Mouse (Mus musculus) liver, postnatal 0 days (tissue): Measurements from ENCODE around the gene Dhrs2. TPM values are rescaled to one million over a fixed set of nuclear protein-coding genes. Genes with fewer than 3 reads are reported as not detected.

Experiments
- ATAC-seq: fragments of 200-750 bp; cut with Nextera tagmentation; 2 replicates; pipeline ENCODE4 v1.8.0; 2017; ENCODE audit warnings: mild to moderate bottlenecking, moderate library complexity
- DNase-seq: peaks from one replicate; pipeline ENCODE4 v3.0.0-alpha.2; 2016
- H3K27ac ChIP-seq: fragments of 300-500 bp; sonication (generic); 2 replicates; pipeline ENCODE4 v1.5.1; 2014; ENCODE audit warnings: antibody characterized with exemption, moderate library complexity, mild to moderate bottlenecking, low read depth
- H3K27me3 ChIP-seq: fragments of 300-500 bp; sonication (generic); 2 replicates; pipeline ENCODE4 v1.6.1; 2014; ENCODE audit warnings: low read length, control low read depth, mixed read lengths; ENCODE audit not compliant: insufficient read depth
- H3K36me3 ChIP-seq: fragments of 300-500 bp; sonication (generic); replicated peaks from 2 replicates; pipeline ENCODE4 v1.6.1; 2014; ENCODE audit warnings: mild to moderate bottlenecking, control low read depth, low read length, moderate library complexity, mixed read lengths; ENCODE audit not compliant: insufficient read depth
- H3K4me1 ChIP-seq: fragments of 300-500 bp; sonication (generic); 2 replicates; pipeline ENCODE4 v1.6.1; 2014; ENCODE audit warnings: antibody characterized with exemption, mild to moderate bottlenecking, control low read depth; ENCODE audit not compliant: insufficient read depth
- H3K4me2 ChIP-seq: fragments of 300-500 bp; sonication (generic); 2 replicates; pipeline ENCODE4 v1.6.1; 2014; ENCODE audit warnings: low read depth, mild to moderate bottlenecking, low read length, moderate library complexity, mixed read lengths
- H3K4me3 ChIP-seq: fragments of 300-500 bp; sonication (generic); 2 replicates; pipeline ENCODE4 v1.5.1; 2014; ENCODE audit warnings: low read depth, low read length
- H3K9ac ChIP-seq: fragments of 300-500 bp; sonication (generic); replicated peaks from 2 replicates; pipeline ENCODE4 v1.6.1; 2014; ENCODE audit warnings: mild to moderate bottlenecking, moderate library complexity
- H3K9me3 ChIP-seq: fragments of 300-500 bp; sonication (generic); 2 replicates; pipeline ENCODE4 v1.6.1; 2016; ENCODE audit warnings: mild to moderate bottlenecking, control low read depth, low read length, mixed read lengths
- CTCF ChIP-seq: sonication (generic); IDR thresholded peaks from 2 replicates; pipeline ENCODE4 v1.5.1; 2016; ENCODE audit warnings: antibody characterized with exemption, low read depth
- EP300 ChIP-seq: IDR thresholded peaks from 2 replicates; pipeline ENCODE4 v1.6.1; 2016; ENCODE audit warnings: antibody characterized with exemption, low read depth, mild to moderate bottlenecking
- WGBS: fragments of 180-500 bp; shearing (Covaris S2); extraction: QIAGEN DNeasy Blood & Tissue Kit; methylation state at CpG from one replicate; pipeline ENCODE4 v1.1.7; 2014; ENCODE audit not compliant: insufficient replicate concordance; 5-methylcytosine and 5-hydroxymethylcytosine counted together
- polyA plus RNA-seq: library from polyadenylated mRNA; unstranded; fragments of >200 nt; fragmentation: Nextera tagmentation; extraction: Ambion mirVana; gene quantifications from 2 replicates; pipeline ENCODE4 v1.2.1, GENCODE M21; 2015

The Dhrs2 gene
- polyA plus RNA-seq, 1 experiment from 2014 or later, result not detected

DNA sequence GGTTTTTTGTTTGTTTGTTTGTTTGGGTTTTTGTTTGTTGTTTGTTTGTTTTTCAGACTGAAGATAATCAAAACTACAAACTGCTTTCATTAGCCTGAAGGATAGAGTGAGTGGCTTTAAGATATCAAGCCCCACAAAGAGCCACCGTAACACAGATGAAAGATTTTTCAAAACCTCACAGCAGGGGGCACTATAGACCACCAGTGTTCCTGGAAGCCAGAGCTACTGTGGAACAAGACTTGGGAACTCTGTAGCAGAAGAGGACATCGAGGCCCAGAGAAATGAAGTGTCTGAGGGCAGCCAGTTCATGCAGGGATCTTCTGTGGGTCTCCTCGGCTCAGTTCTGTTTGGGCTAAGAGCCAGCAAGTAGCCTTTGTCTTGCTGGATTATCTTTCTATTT lies 49.4 kb downstream of the Dhrs2 start:
- H3K9ac ChIP-seq, result no peak overlapping the region
- H3K27me3 ChIP-seq, result no peaks in the 10 kb centered on the region
- no peak overlapping the region for H3K4me2 ChIP-seq
- H3K36me3 ChIP-seq, result no peaks in the 10 kb centered on the region
- peak; percentile 64 for TF ChIP-seq CTCF
- TF ChIP-seq EP300, result no peak
- no peak for ATAC-seq
- DNase-seq, result peak; percentile 47
- 21% methylated on average over 3 of the region's 3 CpGs for whole genome bisulfite sequencing
- no peak overlapping the region for H3K27ac ChIP-seq
- no peak overlapping the region for H3K4me3 ChIP-seq
- no peaks in the 10 kb centered on the region for H3K9me3 ChIP-seq
- H3K4me1 ChIP-seq, result no peaks in the 10 kb centered on the region

DNA sequence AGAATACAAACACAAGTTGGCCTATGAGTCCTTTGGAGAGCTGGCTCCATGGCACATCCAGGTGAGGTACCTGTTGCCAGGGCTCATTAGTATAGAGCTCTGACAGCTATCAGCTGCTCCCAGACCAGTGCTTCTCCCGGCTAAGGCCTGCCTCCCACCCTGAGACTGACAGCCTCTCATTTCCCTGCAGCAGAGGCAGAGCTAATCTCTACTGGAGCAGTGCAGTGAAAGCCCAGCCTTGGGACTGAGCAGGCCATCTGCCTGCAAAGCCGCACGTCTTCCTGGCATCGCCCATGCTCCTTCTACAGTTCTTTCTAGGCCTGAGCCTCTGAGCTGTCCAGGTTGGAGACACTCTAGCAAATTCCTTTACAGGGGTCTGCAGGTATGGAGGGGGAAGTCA lies 51.2 kb downstream of the Dhrs2 start:
- TF ChIP-seq CTCF, result no peak
- TF ChIP-seq EP300, result no peak
- no peak overlapping the region for H3K9ac ChIP-seq
- H3K27ac ChIP-seq, result no peak overlapping the region
- H3K9me3 ChIP-seq, result no peaks in the 10 kb centered on the region
- H3K4me1 ChIP-seq, result no peaks in the 10 kb centered on the region
- no peak for ATAC-seq
- DNase-seq, result no peak
- WGBS, result 44% methylated on average over 4 of the region's 4 CpGs
- H3K4me2 ChIP-seq, result no peak overlapping the region
- no peaks in the 10 kb centered on the region for H3K27me3 ChIP-seq
- no peaks in the 10 kb centered on the region for H3K36me3 ChIP-seq
- H3K4me3 ChIP-seq, result no peak overlapping the region

DNA sequence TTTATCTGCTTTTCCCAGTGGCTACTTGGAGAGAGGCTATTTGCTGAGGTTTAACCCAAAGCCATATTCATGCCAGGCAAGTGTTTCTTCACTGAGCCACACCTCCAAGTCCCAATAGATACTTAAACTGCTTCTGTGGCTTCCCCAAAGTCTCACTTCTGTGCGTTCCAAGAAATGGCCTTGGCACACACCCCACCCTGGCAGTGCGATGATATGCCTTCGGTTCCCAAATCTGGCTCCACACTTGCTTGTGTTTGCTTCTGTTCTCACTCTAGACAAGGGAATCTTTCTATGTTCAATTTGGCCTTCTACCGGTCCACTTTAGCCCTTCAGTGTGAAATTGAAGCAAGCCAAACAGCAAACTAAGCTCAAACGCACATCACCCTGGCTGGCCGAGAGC lies 53.0 kb downstream of the Dhrs2 start:
- no peaks in the 10 kb centered on the region for H3K27me3 ChIP-seq
- DNase-seq (no peak), ATAC-seq (no peak)
- 68% methylated on average over 6 of the region's 6 CpGs for WGBS
- TF ChIP-seq EP300 (no peak), CTCF (no peak)
- H3K27ac ChIP-seq, result no peak overlapping the region
- no peaks in the 10 kb centered on the region for H3K4me1 ChIP-seq
- no peak overlapping the region for H3K9ac ChIP-seq
- no peak overlapping the region for H3K4me3 ChIP-seq
- no peak overlapping the region for H3K4me2 ChIP-seq
- no peaks in the 10 kb centered on the region for H3K36me3 ChIP-seq
- no peaks in the 10 kb centered on the region for H3K9me3 ChIP-seq

- no peaks in the 10 kb centered on the region for H3K27me3 ChIP-seq
- H3K36me3 ChIP-seq, result no peaks in the 10 kb centered on the region
- no peak for TF ChIP-seq CTCF
- no peak overlapping the region for H3K9ac ChIP-seq
- ATAC-seq (no peak), DNase-seq (no peak)
- WGBS, result 70% methylated on average over 7 of the region's 7 CpGs
- H3K9me3 ChIP-seq, result no peaks in the 10 kb centered on the region
- H3K4me1 ChIP-seq, result no peaks in the 10 kb centered on the region
- H3K27ac ChIP-seq, result no peak overlapping the region
- no peak overlapping the region for H3K4me2 ChIP-seq
- H3K4me3 ChIP-seq, result no peak overlapping the region
Measured at GRCm38 (mm10) chr14:55279322-55280069, 57.7 kb downstream of the Dhrs2 start.

Other genes starting within 250 kb of the Dhrs2 start
- not detected in 2 replicates for gene Gm17428, start 245.1 kb upstream of the Dhrs2 start, polyA plus RNA-seq
- gene Myh7, start 227.4 kb upstream of the Dhrs2 start, polyA plus RNA-seq, result 0.18 and 2.0 TPM in 2 replicates
- 30.6 and 32.0 TPM in 2 replicates for gene Ngdn, start 206.6 kb upstream of the Dhrs2 start, polyA plus RNA-seq
- 0.78 and 1.0 TPM in 2 replicates for gene Zfhx2, start 129.7 kb upstream of the Dhrs2 start, polyA plus RNA-seq
- gene Thtpa, start 127.2 kb upstream of the Dhrs2 start, polyA plus RNA-seq, result 5.9 and 7.0 TPM in 2 replicates
- 7.8 and 9.6 TPM in 2 replicates for gene Ap1g2, start 115.4 kb upstream of the Dhrs2 start, polyA plus RNA-seq
- not detected in 2 replicates for gene Jph4, start 105.1 kb upstream of the Dhrs2 start, polyA plus RNA-seq